Mouse (Mus musculus): ENCODE measurements around the gene Txndc5. TPM values are rescaled to one million over a fixed set of nuclear protein-coding genes. Genes with fewer than 3 reads are reported as not detected.

Txndc5 gene
- polyA plus RNA-seq, 2 experiments: 212 to 345 TPM

DNA sequence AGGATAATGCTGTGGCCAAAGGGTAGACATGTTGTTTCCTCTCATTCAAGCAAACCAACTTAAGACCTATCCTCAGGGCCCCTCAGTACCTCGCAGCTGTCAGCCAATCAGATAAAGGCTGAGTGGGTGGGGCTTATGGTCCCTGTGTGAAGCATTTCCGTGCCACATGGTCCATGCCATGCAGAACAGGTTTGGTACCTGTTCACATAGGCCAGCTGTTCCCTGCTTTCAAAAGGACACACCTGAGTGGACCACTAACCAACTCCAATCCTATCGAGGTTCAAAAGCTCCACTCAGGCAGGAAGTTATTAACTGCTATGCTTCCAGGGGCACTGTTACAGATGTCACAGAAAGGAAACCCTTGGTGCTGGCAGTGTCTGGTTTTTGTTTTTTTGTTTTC lies 25.6 kb upstream of the Txndc5 start:
- H3K9ac ChIP-seq (ENCODE audit: low read depth, low read length, severe bottlenecking): no peak overlapping the region
- no peaks in the 10 kb centered on the region for H3K36me3 ChIP-seq (ENCODE audit: control insufficient read depth, insufficient read depth, low read length)
- no peak for TF ChIP-seq POLR2A (IDR thresholded peaks at IDR 0.05; ENCODE audit: borderline replicate concordance, extremely low read depth, insufficient read depth, insufficient read length)
- H3K9me3 ChIP-seq (ENCODE audit: control insufficient read depth, low read length): no peaks in the 10 kb centered on the region
- no peak overlapping the region for H3K27ac ChIP-seq (replicated peaks; ENCODE audit: low read depth, low read length)
- no peak overlapping the region for H3K4me3 ChIP-seq (replicated peaks; ENCODE audit: low read length)
- ATAC-seq (ENCODE audit: low FRiP score, low read depth) (no peak), DNase-seq (ENCODE audit: low spot score) (no peak)
- H3K4me2 ChIP-seq (replicated peaks; ENCODE audit: low read depth, low read length, severe bottlenecking): no peak overlapping the region
- 58% methylated on average over 3 of the region's 3 CpGs for WGBS
- H3K27me3 ChIP-seq (ENCODE audit: control insufficient read depth, insufficient read depth, low read length): no peaks in the 10 kb centered on the region
- H3K4me1 ChIP-seq (ENCODE audit: control insufficient read depth, insufficient read depth, low read length): no peaks in the 10 kb centered on the region

DNA sequence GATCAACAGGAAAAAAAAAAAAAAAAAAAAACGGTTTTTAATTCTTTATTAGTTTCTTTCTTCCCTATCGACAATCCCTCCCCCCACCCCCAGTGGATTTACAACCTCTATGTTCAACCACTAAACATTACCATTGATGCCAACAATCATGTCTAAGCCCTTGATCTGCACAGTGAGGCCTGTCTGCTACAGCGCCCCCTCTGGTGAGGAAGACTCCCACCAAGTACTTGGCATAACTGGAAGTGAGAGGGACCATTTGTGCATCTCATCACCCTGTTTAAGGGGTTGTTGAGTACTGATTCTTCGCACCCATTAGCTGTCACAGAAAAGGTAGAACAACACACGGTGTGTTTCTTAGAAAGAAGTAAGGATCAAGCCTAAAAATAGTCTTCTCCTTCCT lies 20.1 kb upstream of the Txndc5 start:
- Histone ChIP-seq H3K36me3 (ENCODE audit: control insufficient read depth, insufficient read depth, low read length) (no peaks in the 10 kb centered on the region), H3K27ac (replicated peaks; ENCODE audit: low read depth, low read length) (no peak overlapping the region), H3K4me3 (replicated peaks; ENCODE audit: low read length) (no peak overlapping the region), H3K4me1 (ENCODE audit: control insufficient read depth, insufficient read depth, low read length) (no peaks in the 10 kb centered on the region), H3K9ac (ENCODE audit: low read depth, low read length, severe bottlenecking) (no peak overlapping the region), H3K4me2 (replicated peaks; ENCODE audit: low read depth, low read length, severe bottlenecking) (no peak overlapping the region), H3K9me3 (ENCODE audit: control insufficient read depth, low read length) (no peaks in the 10 kb centered on the region), H3K27me3 (ENCODE audit: control insufficient read depth, insufficient read depth, low read length) (no peaks in the 10 kb centered on the region)
- WGBS: 78% methylated on average over 5 of the region's 5 CpGs
- ATAC-seq (ENCODE audit: low FRiP score, low read depth): no peak
- no peak for DNase-seq (ENCODE audit: low spot score)
- no peak for TF ChIP-seq POLR2A (IDR thresholded peaks at IDR 0.05; ENCODE audit: borderline replicate concordance, extremely low read depth, insufficient read depth, insufficient read length)

DNA sequence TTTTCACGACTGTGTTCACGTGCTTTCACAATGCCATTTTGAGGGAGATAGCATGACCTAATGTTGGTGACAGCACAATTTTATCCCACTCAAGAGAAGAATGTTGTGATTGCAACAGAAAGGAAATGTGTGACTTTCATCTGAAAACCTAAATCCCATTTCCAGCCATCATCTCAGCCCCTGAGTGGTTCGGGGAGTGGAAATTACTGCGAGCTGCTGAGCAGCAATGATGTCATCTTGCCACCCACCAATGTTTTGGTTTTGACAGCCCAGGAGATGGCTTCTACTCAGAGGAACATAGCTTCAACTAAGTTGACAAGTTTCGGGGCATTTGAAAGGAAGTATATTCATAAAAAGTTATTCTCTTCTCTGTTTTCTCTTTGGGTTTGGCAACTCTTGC lies 19.1 kb upstream of the Txndc5 start:
- Histone ChIP-seq H3K4me3 (replicated peaks; ENCODE audit: low read length) (no peak overlapping the region), H3K9ac (ENCODE audit: low read depth, low read length, severe bottlenecking) (no peak overlapping the region), H3K9me3 (ENCODE audit: control insufficient read depth, low read length) (no peaks in the 10 kb centered on the region), H3K4me2 (replicated peaks; ENCODE audit: low read depth, low read length, severe bottlenecking) (no peak overlapping the region), H3K4me1 (ENCODE audit: control insufficient read depth, insufficient read depth, low read length) (no peaks in the 10 kb centered on the region), H3K27me3 (ENCODE audit: control insufficient read depth, insufficient read depth, low read length) (no peaks in the 10 kb centered on the region), H3K27ac (replicated peaks; ENCODE audit: low read depth, low read length) (no peak overlapping the region), H3K36me3 (ENCODE audit: control insufficient read depth, insufficient read depth, low read length) (no peaks in the 10 kb centered on the region)
- ATAC-seq (ENCODE audit: low FRiP score, low read depth): no peak
- WGBS: 88% methylated on average over 5 of the region's 5 CpGs
- TF ChIP-seq POLR2A (IDR thresholded peaks at IDR 0.05; ENCODE audit: borderline replicate concordance, extremely low read depth, insufficient read depth, insufficient read length): no peak
- no peak for DNase-seq (ENCODE audit: low spot score)

DNA sequence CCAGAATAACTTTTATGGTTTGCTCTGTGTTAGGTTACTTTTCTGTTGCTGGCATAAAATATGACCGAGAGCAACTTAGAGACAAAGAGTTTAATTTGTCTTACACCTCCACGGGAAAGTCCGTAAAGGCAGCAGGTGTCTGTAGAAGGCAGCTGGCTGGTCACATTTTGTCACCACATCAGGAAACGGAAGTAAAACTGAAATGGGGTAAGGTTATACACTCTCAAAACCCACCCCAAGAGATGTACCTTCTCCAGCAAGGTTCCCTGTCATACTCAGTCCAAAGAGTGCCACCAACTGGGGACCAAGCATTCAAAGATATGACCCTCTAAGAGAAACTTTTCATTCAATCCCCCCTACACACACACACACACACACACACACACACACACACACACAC lies 18.1 kb upstream of the Txndc5 start:
- Histone ChIP-seq H3K27me3 (ENCODE audit: control insufficient read depth, insufficient read depth, low read length) (no peaks in the 10 kb centered on the region), H3K9ac (ENCODE audit: low read depth, low read length, severe bottlenecking) (no peak overlapping the region), H3K27ac (replicated peaks; ENCODE audit: low read depth, low read length) (no peak overlapping the region), H3K4me1 (ENCODE audit: control insufficient read depth, insufficient read depth, low read length) (no peaks in the 10 kb centered on the region), H3K36me3 (ENCODE audit: control insufficient read depth, insufficient read depth, low read length) (no peaks in the 10 kb centered on the region), H3K4me3 (replicated peaks; ENCODE audit: low read length) (no peak overlapping the region), H3K4me2 (replicated peaks; ENCODE audit: low read depth, low read length, severe bottlenecking) (no peak overlapping the region), H3K9me3 (ENCODE audit: control insufficient read depth, low read length) (no peaks in the 10 kb centered on the region)
- no peak for ATAC-seq (ENCODE audit: low FRiP score, low read depth)
- TF ChIP-seq POLR2A (IDR thresholded peaks at IDR 0.05; ENCODE audit: borderline replicate concordance, extremely low read depth, insufficient read depth, insufficient read length): no peak
- 75% methylated on average over 4 of the region's 4 CpGs for WGBS
- DNase-seq (ENCODE audit: low spot score): no peak

DNA sequence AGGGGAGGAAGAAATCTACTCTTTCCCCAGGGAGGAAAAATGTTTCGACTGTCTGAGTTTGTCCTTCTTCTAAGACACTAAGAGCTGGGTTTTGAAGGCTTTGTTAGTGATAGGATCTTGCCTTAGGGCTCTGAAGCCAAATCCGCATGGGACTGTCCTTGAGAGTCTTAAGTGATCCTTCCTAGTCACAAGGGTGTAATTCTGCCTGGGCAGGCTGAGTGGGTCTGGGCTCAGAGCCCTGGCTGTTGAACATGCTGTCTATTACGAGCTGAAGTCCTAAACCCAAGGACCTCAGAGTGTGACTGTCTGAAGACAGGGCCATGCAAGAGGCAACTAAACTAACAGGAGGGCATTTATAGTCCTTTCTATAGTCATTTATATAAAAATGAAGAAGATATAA lies 16.8 kb upstream of the Txndc5 start:
- TF ChIP-seq POLR2A (IDR thresholded peaks at IDR 0.05; ENCODE audit: borderline replicate concordance, extremely low read depth, insufficient read depth, insufficient read length): no peak
- Histone ChIP-seq H3K27me3 (ENCODE audit: control insufficient read depth, insufficient read depth, low read length) (no peaks in the 10 kb centered on the region), H3K36me3 (ENCODE audit: control insufficient read depth, insufficient read depth, low read length) (no peaks in the 10 kb centered on the region), H3K4me1 (ENCODE audit: control insufficient read depth, insufficient read depth, low read length) (no peaks in the 10 kb centered on the region), H3K4me2 (replicated peaks; ENCODE audit: low read depth, low read length, severe bottlenecking) (no peak overlapping the region), H3K4me3 (replicated peaks; ENCODE audit: low read length) (no peak overlapping the region), H3K9me3 (ENCODE audit: control insufficient read depth, low read length) (no peaks in the 10 kb centered on the region), H3K9ac (ENCODE audit: low read depth, low read length, severe bottlenecking) (no peak overlapping the region), H3K27ac (replicated peaks; ENCODE audit: low read depth, low read length) (no peak overlapping the region)
- ATAC-seq (ENCODE audit: low FRiP score, low read depth) (no peak), DNase-seq (ENCODE audit: low spot score) (no peak)
- 52% methylated on average over 3 of the region's 3 CpGs for WGBS
